Mouse (Mus musculus): Measurements from ENCODE around the gene Nipsnap1. TPM values are rescaled to one million over a fixed set of nuclear protein-coding genes. Genes with fewer than 3 reads are reported as not detected.

Gene Nipsnap1
- total RNA-seq, 2 experiments from 2014 or later = 83.4 to 91.1 TPM

- DNase-seq (ENCODE audit: low spot score in 2 of 2) = no peak
Measured at GRCm38 (mm10) chr11:4862730-4863129, 11.0 kb upstream of the Nipsnap1 start.

GRCm38 (mm10) chr11:4865645-4866251 is 8.0 kb upstream of the Nipsnap1 start:
- peak; percentile 57 to 79 for DNase-seq (ENCODE audit: low spot score in 2 of 2)

GRCm38 (mm10) chr11:4874551-4874950 is 800 bp downstream of the Nipsnap1 start:
- no peak for DNase-seq (ENCODE audit: low spot score in 2 of 2)

GRCm38 (mm10) chr11:4881087-4881486 is 7.3 kb downstream of the Nipsnap1 start:
- no peak for DNase-seq (ENCODE audit: low spot score in 2 of 2)

DNA sequence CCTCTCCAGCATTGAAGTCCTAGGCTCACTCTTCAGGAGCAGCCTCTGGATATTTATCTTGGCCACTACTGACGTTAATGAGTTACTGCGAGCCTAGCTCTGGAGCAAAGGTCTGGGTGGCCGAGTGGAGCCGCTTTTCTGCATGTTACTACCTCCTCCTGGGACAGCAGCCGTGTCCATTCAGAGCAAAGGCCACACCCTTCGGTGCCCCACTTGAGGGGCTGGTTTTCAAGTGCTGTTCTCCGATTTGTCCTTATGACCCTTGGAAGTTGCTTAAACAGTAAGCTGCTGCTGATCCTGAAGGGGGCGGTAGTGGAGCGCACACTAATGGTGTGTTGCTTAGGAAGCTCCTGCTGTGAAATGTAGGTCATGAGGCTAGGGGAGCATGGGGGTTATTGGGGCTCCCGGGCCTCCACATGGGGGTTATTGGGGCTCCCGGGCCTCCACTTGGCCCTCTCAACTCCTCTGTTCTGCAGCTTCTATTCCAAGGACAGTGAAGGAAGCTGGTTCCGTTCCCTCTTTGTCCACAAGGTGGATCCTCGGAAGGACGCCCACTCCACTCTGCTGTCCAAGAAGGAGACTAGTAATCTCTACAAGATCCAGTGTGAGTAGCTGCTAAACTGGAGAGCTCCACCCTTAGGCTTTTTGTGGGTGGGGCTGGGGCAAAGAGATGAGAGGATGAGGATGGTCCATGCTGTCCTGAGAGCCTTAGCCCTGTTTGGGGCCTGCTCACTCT is 9.3 kb downstream of the Nipsnap1 start:
- DNase-seq (ENCODE audit: low spot score in 2 of 2) = no peak

GRCm38 (mm10) chr11:4885385-4885903 is 11.7 kb downstream of the Nipsnap1 start:
- DNase-seq (ENCODE audit: low spot score in 2 of 2) = peak; percentile 21 to 31

- no peak for DNase-seq (ENCODE audit: low spot score in 2 of 2)
Measured at GRCm38 (mm10) chr11:4886987-4887386, 13.2 kb downstream of the Nipsnap1 start.

- DNase-seq (ENCODE audit: low spot score in 2 of 2) = peak; percentile 80 to 90
Measured at GRCm38 (mm10) chr11:4894848-4895816, 21.4 kb downstream of the Nipsnap1 start, which contains the start of gene Thoc5. TSS of gene Thoc5 (plus strand) at chr11:4895320.

- DNase-seq (ENCODE audit: low spot score in 2 of 2) = no peak
Measured at GRCm38 (mm10) chr11:4900437-4900836, 26.7 kb downstream of the Nipsnap1 start.

DNA sequence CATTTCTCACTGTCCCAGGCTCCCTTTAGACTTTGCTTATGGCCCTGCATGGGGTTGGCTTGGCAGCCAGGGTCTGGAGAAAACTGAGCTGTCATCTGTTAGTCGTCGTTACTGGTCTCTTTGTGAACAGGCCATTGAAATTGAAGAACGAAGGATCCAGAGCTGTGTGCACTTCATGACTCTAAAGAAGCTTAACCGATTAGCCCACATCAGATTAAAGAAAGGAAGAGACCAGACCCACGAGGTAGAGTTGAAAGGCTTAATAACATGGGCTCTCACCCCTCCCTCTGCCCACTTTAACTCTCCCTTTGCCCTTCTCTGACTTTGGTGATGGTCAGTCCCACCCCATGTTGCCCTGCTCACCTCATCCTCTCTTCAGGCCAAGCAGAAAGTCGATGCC is 28.2 kb downstream of the Nipsnap1 start:
- no peak for DNase-seq (ENCODE audit: low spot score in 2 of 2)

GRCm38 (mm10) chr11:4906231-4906630 is 32.5 kb downstream of the Nipsnap1 start:
- no peak for DNase-seq (ENCODE audit: low spot score in 2 of 2)

GRCm38 (mm10) chr11:4916068-4916467 is 42.3 kb downstream of the Nipsnap1 start:
- peak; percentile 49 for DNase-seq (ENCODE audit: low spot score in 2 of 2)

- DNase-seq (ENCODE audit: low spot score in 2 of 2) = no peak
Measured at GRCm38 (mm10) chr11:4921281-4921680, 47.5 kb downstream of the Nipsnap1 start.

GRCm38 (mm10) chr11:4921751-4922150 is 48.0 kb downstream of the Nipsnap1 start:
- no peak for DNase-seq (ENCODE audit: low spot score in 2 of 2)

DNA sequence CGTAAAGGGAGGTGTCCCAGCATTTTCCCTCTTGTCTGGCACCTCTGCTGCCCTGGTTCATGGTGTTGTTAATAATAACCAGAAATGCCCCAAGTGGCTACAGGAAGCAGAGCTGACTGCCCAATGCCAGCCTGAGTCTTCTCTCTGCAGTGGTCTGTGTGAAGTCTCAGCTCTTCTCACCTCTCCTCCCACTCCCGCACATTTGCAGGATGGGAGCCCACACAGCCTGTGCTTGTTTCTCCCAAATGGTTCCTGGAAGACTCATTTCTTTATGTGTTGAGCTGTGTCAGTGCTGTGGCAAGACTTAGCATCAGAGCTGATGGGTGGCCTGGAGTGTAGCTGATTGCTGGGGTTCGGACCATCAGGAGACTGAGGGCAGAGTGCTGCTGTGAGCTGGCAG is 53.5 kb downstream of the Nipsnap1 start:
- no peak for DNase-seq (ENCODE audit: low spot score in 2 of 2)

GRCm38 (mm10) chr11:4931009-4931601 is 57.4 kb downstream of the Nipsnap1 start:
- DNase-seq (ENCODE audit: low spot score in 2 of 2) = no peak

GRCm38 (mm10) chr11:4936243-4936642 is 62.5 kb downstream of the Nipsnap1 start:
- DNase-seq (ENCODE audit: low spot score in 2 of 2) = no peak

All from layer of hippocampus, postnatal 14 days (tissue).